Mouse (Mus musculus) neural tube, embryonic 11.5 days (tissue): ENCODE results near the gene Ggct. TPM values are rescaled to one million over a fixed set of nuclear protein-coding genes. Genes with fewer than 3 reads are reported as not detected.

Source experiments
- ATAC-seq: fragments of 200-750 bp; cut with Nextera tagmentation; 2 replicates; pipeline ENCODE4 v1.8.0; 2017; ENCODE audit warnings: moderate number of reproducible peaks, mild to moderate bottlenecking, moderate TSS enrichment, moderate library complexity; ENCODE audit not compliant: insufficient read depth, low FRiP score, low TSS enrichment
- DNase-seq: peaks from one replicate; pipeline ENCODE4 v3.0.0-alpha.2; 2015; ENCODE audit warnings: low spot score
- H3K27ac ChIP-seq: fragments of 300-500 bp; sonication (generic); 2 replicates; pipeline ENCODE4 v1.5.1; 2014; ENCODE audit warnings: low read depth, mild to moderate bottlenecking, low read length
- H3K27me3 ChIP-seq: fragments of 300-500 bp; sonication (generic); 2 replicates; pipeline ENCODE4 v1.6.1; 2014; ENCODE audit warnings: mild to moderate bottlenecking, low read length, mixed read lengths; ENCODE audit not compliant: control insufficient read depth, insufficient read depth
- H3K36me3 ChIP-seq: fragments of 300-500 bp; sonication (generic); 2 replicates; pipeline ENCODE4 v1.6.1; 2014; ENCODE audit warnings: mild to moderate bottlenecking, low read length, moderate library complexity, mixed read lengths; ENCODE audit not compliant: control insufficient read depth, insufficient read depth
- H3K4me1 ChIP-seq: fragments of 300-500 bp; sonication (generic); 2 replicates; pipeline ENCODE4 v1.6.1; 2014; ENCODE audit warnings: low read length, mixed read lengths; ENCODE audit not compliant: control insufficient read depth, insufficient read depth
- H3K4me2 ChIP-seq: fragments of 300-500 bp; sonication (generic); 2 replicates; pipeline ENCODE4 v1.6.1; 2014; ENCODE audit warnings: low read depth, mild to moderate bottlenecking, moderate library complexity
- H3K4me3 ChIP-seq: fragments of 300-500 bp; sonication (generic); 2 replicates; pipeline ENCODE4 v1.5.1; 2014; ENCODE audit warnings: low read depth, low read length
- H3K9ac ChIP-seq: fragments of 300-500 bp; sonication (generic); 2 replicates; pipeline ENCODE4 v1.6.1; 2014; ENCODE audit warnings: mild to moderate bottlenecking, low read length
- H3K9me3 ChIP-seq: fragments of 300-500 bp; sonication (generic); 2 replicates; pipeline ENCODE4 v1.6.1; 2016; ENCODE audit warnings: low read length; ENCODE audit not compliant: control insufficient read depth
- WGBS: fragments of 180-500 bp; shearing (Covaris S2); extraction: QIAGEN DNeasy Blood & Tissue Kit; methylation state at CpG from one replicate; pipeline ENCODE4 v1.1.7; 2014; 5-methylcytosine and 5-hydroxymethylcytosine counted together
- polyA plus RNA-seq: library from polyadenylated mRNA; unstranded; fragments of >200 nt; fragmentation: Nextera tagmentation; extraction: Ambion mirVana; gene quantifications from 2 replicates; pipeline ENCODE4 v1.2.1, GENCODE M21; 2014

Ggct gene
- polyA plus RNA-seq, 1 experiment from 2014 or later, result 13.2 TPM

DNA sequence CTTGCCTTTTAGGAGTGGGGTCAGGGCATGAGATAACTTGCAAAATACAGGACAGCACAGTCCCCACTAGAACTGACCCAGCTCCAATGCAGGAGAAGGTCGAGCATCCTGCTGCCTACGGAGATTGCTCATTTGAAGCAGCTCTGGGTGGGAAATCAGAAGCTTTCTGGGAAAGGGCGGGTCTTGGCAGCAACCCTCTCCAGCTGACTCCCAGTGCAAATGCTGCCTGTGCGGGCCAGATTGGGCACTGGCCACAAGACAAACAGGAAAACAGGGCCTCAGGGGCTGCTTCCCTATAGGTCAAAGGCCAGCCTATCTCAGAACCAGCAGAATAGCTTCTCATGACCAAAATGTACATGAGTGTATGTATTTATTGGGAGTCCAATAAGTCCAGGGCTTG, 53.1 kb downstream of the Ggct start:
- H3K36me3 ChIP-seq, result no peaks in the 10 kb centered on the region; the same call in 1 of the 2 replicates
- no peak for ATAC-seq
- 77% methylated on average over 4 of the region's 4 CpGs for WGBS

DNA sequence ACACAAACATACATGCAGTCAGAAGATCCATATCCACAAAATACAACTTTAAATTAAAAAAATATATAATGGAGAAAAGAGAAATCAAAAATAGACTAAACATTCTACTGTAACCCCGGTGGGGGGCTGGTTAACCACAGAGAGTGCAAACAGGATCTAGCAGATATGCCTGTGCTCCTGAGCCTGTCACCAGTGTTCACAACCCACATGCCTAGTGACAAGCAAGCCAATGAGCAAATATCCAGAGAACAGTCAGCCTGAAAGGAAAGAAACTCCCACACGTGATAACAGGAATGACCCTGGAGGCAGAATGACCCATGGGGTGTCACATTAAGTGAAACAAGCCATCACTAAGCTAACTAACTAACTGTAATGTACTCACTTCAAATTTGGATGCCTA, 56.3 kb downstream of the Ggct start:
- Histone ChIP-seq H3K4me2 (no peak overlapping the region), H3K4me3 (no peak overlapping the region), H3K9me3 (no peaks in the 10 kb centered on the region), H3K36me3 (no peaks in the 10 kb centered on the region), H3K4me1 (no peaks in the 10 kb centered on the region), H3K27ac (no peak overlapping the region), H3K27me3 (no peaks in the 10 kb centered on the region), H3K9ac (no peak overlapping the region)
- DNase-seq (no peak), ATAC-seq (no peak)
- WGBS, result 78% methylated on average over 2 of the region's 2 CpGs

More for the DNA sequence above, 53.1 kb downstream of the Ggct start:
- 0 out of 2 replicates have a peak, but pooled peaks cover 8% of the 10 kb centered on the region for H3K27me3 ChIP-seq
- no peaks in the 10 kb centered on the region; the same call in 1 of the 2 replicates for H3K4me1 ChIP-seq
- H3K4me3 ChIP-seq, result no peak overlapping the region
- H3K4me2 ChIP-seq, result no peak overlapping the region
- H3K27ac ChIP-seq, result no peak overlapping the region
- DNase-seq, result no peak
- H3K9ac ChIP-seq, result no peak overlapping the region
- no peaks in the 10 kb centered on the region for H3K9me3 ChIP-seq

DNA sequence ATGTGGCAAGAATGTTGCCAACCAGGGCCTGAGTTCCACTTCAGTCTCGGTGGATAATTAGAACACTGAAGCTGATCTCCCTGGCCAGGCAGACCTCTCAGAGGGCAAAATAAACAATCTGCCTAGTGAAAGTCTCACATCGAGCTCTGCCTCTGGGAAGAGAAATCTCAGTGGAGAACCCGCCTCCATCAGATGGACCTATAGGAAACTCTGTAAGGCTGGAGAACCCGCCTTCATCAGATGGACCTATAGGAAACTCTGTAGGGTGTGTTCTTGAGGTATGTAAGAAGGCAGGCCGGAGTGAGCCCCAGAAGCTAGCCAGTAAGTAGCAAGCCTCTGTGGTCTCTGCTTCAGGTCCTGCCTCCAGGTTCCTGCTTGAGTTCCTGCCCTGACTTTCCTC, 57.8 kb downstream of the Ggct start:
- H3K4me2 ChIP-seq, result no peak overlapping the region
- WGBS, result 82% methylated on average over 5 of the region's 5 CpGs
- no peak overlapping the region for H3K27ac ChIP-seq
- no peak overlapping the region for H3K4me3 ChIP-seq
- H3K9me3 ChIP-seq, result no peaks in the 10 kb centered on the region
- no peak for DNase-seq
- no peaks in the 10 kb centered on the region for H3K27me3 ChIP-seq
- ATAC-seq, result no peak
- H3K9ac ChIP-seq, result no peak overlapping the region
- no peaks in the 10 kb centered on the region for H3K4me1 ChIP-seq
- H3K36me3 ChIP-seq, result no peaks in the 10 kb centered on the region

GRCm38 (mm10) chr6:54934313-54934712, 58.4 kb downstream of the Ggct start:
- no peaks in the 10 kb centered on the region for H3K36me3 ChIP-seq
- H3K27ac ChIP-seq, result no peak overlapping the region
- H3K4me3 ChIP-seq, result no peak overlapping the region
- H3K27me3 ChIP-seq, result no peaks in the 10 kb centered on the region
- H3K9me3 ChIP-seq, result no peaks in the 10 kb centered on the region
- H3K4me2 ChIP-seq, result no peak overlapping the region
- H3K4me1 ChIP-seq, result no peaks in the 10 kb centered on the region
- 87% methylated on average over 8 of the region's 8 CpGs for WGBS
- DNase-seq (no peak), ATAC-seq (no peak)
- H3K9ac ChIP-seq, result no peak overlapping the region

DNA sequence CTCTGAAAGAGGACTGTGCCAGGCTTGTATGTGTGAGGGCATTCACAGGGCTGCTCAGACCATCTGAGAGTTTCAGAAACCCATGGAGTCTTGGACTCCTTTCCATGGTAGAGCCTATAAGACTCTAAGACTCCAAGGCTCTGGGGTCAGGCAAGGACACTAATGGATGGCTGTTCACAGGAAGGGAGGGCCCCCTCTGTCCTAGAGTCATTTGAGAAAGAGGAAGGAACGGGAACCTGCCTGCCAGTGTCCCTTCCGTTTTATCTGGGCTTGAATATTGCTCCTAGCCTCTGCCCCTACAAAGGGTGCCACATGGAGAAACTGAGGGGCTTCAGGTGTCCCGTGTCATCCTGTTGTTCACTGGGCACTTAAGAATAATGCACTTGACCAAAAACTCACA, 58.9 kb downstream of the Ggct start:
- no peak overlapping the region for H3K27ac ChIP-seq
- ATAC-seq, result no peak
- WGBS, result 85% methylated on average over 3 of the region's 3 CpGs

DNA sequence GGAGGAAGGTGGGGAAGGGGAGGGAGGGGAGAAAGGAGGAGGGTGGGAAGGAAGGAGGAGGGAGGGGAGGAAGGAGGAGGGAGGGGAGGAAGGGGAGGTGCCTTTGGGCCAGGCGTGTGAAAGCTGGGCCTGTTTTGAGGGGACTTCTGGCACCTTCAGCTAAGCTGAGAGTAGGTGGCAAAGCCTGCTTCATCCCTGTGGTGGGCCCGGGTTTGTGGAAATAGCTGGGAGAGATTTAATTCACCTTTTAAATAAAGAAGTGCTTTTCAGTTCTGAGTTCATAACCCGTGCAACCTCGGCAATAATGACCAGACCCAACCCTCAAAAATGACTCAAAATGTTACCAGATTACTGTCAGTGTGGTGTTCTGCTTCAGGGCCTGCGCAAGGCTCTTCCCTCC, 59.5 kb downstream of the Ggct start:
- 79% methylated on average over 5 of the region's 5 CpGs for WGBS
- ATAC-seq, result no peak
- Histone ChIP-seq H3K27ac (no peak overlapping the region), H3K27me3 (no peaks in the 10 kb centered on the region), H3K4me2 (no peak overlapping the region), H3K36me3 (no peaks in the 10 kb centered on the region), H3K4me3 (no peak overlapping the region), H3K4me1 (no peaks in the 10 kb centered on the region), H3K9ac (no peak overlapping the region), H3K9me3 (no peaks in the 10 kb centered on the region)
- no peak for DNase-seq

More for the DNA sequence above, 58.9 kb downstream of the Ggct start:
- no peak for DNase-seq
- Histone ChIP-seq H3K4me1 (no peaks in the 10 kb centered on the region), H3K9me3 (no peaks in the 10 kb centered on the region), H3K4me3 (no peak overlapping the region), H3K4me2 (no peak overlapping the region), H3K9ac (no peak overlapping the region), H3K36me3 (no peaks in the 10 kb centered on the region), H3K27me3 (no peaks in the 10 kb centered on the region)

Other genes with a start within 250 kb of the Ggct start
- 2.5 and 3.3 TPM in 2 replicates for gene Znrf2, start 176.0 kb downstream of the Ggct start, polyA plus RNA-seq
- 2.3 and 3.0 TPM in 2 replicates for gene Nod1, start 20.3 kb downstream of the Ggct start, polyA plus RNA-seq
- 216 and 234 TPM in 2 replicates for gene Gars, start 45.1 kb upstream of the Ggct start, polyA plus RNA-seq
- 0.29 and 0.69 TPM in 2 replicates for gene Crhr2, start 140.1 kb upstream of the Ggct start, polyA plus RNA-seq
- not detected in 2 replicates for gene Inmt, start 182.1 kb upstream of the Ggct start, polyA plus RNA-seq
- 13.7 and 14.4 TPM in 2 replicates for gene Mindy4, start 210.4 kb upstream of the Ggct start, polyA plus RNA-seq